Mouse (Mus musculus): ENCODE data around the gene Skp2.

DNA sequence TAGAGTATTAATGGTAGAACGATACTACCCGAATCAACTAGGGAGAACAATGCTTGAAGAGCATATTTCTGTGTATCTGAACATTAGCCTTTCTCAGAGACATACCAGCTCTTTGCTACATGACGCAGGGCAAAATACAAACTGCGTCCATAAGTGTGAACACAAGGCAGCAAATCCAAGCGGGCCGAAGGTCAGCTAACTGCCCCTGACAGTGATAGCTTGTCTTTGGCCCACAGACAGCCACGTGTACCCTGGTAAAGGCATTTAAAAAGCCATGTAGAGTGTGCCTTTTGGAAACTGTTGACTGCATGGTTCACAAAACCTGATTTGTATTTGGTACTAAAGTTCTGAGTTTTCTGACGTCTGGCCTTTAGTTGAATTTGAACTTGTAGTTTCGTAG is 72.5 kb downstream of the Skp2 start:
- TF ChIP-seq GATA1 (IDR thresholded peaks at IDR 0.05; ENCODE audit: low read length) (no peak), TAL1 (IDR thresholded peaks at IDR 0.05; ENCODE audit: low read length) (no peak)
